Mouse (Mus musculus) E14TG2a.4 (cell line): ENCODE data around the gene Krtcap3.

Experiments used
- CTCF ChIP-seq: conservative IDR thresholded peaks from 2 replicates; pipeline ENCODE4 v1.5.1; 2014; ENCODE audit warnings: low read length
- NANOG ChIP-seq: IDR thresholded peaks from 2 replicates; pipeline ENCODE4 v1.6.1; 2014; ENCODE audit warnings: borderline replicate concordance, low read length, mixed read lengths
- POU5F1 ChIP-seq: IDR thresholded peaks from 2 replicates; pipeline ENCODE4 v1.6.1; 2014; ENCODE audit warnings: low read length, borderline replicate concordance

DNA sequence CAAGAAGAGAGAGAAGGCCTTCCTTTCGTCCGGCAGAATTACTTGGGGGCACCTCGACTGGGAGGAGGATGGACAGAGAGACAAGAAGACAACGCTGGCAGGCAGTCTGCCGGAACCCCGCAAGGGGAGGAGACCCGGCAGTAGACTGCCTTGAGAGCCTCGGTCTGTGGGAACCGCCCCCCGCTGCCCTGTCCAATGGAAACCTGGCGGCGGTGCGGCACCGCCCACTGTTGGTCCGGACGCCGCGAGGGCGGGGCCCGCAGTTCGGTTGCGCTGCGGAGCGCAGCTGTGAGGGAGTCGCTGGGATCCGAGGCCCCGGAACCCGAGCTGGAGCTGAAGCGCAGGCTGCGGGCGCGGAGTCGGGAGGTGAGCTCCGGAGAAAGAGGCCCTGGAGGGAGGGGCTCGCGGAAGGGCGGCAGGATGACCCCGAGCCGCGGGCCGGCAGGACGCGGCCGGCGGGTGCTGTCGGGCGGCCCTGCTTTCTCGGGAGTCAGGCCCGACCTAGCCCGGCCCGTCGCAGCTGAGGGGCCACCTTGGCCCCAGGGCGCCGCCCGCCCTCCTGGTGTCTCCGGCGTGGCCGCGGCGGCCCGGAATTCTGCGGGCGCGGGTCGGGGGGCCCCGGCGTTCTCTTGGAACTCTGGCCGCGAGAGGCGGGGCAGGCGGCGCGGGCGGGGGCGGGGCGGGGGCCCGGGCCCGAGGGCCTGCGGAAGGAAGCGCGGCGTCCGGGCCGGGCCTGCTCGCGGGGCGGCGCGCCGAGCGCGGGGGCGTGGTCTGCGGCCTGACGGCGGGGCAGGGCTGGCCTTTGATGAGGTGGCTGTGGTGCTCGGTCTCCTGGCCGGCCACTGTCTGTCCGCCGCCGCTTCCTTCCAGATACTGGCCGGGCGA, 10.6 kb upstream of the Krtcap3 start, which contains the start of the genes Nrbp1 and Gm9970:
- TF ChIP-seq CTCF (no peak), POU5F1 (no peak), NANOG (no peak)
